Mouse (Mus musculus) hindbrain, embryonic 14.5 days (tissue): ENCODE measurements around the gene Cnnm2. TPM values are rescaled to one million over a fixed set of nuclear protein-coding genes. Genes with fewer than 3 reads are reported as not detected.

Experiments
- ATAC-seq: fragments of 200-750 bp; cut with Nextera tagmentation; 2 replicates; pipeline ENCODE4 v1.8.0; 2017; ENCODE audit warnings: moderate number of reproducible peaks, mild to moderate bottlenecking, moderate TSS enrichment, moderate library complexity; ENCODE audit not compliant: low FRiP score
- DNase-seq: peaks from one replicate; pipeline ENCODE4 v3.0.0-alpha.2; 2015; ENCODE audit warnings: low spot score
- H3K27ac ChIP-seq: fragments of 300-500 bp; sonication (generic); 2 replicates; pipeline ENCODE4 v1.5.1; 2014; ENCODE audit warnings: mild to moderate bottlenecking, moderate library complexity
- H3K27me3 ChIP-seq: fragments of 300-500 bp; sonication (generic); 2 replicates; pipeline ENCODE4 v1.6.1; 2014; ENCODE audit warnings: mild to moderate bottlenecking, low read length, mixed read lengths; ENCODE audit not compliant: control insufficient read depth, insufficient read depth
- H3K36me3 ChIP-seq: fragments of 300-500 bp; sonication (generic); replicated peaks from 2 replicates; pipeline ENCODE4 v1.6.1; 2014; ENCODE audit not compliant: control insufficient read depth, insufficient read depth
- H3K4me1 ChIP-seq: fragments of 300-500 bp; sonication (generic); replicated peaks from 2 replicates; pipeline ENCODE4 v1.6.1; 2014; ENCODE audit warnings: antibody characterized with exemption, low read length, mixed read lengths; ENCODE audit not compliant: control insufficient read depth, insufficient read depth
- H3K4me2 ChIP-seq: fragments of 300-500 bp; sonication (generic); replicated peaks from 2 replicates; pipeline ENCODE4 v1.6.1; 2014; ENCODE audit warnings: mild to moderate bottlenecking, moderate library complexity
- H3K4me3 ChIP-seq: fragments of 300-500 bp; sonication (generic); replicated peaks from 2 replicates; pipeline ENCODE4 v1.5.1; 2014; ENCODE audit warnings: mild to moderate bottlenecking, low read length
- H3K9ac ChIP-seq: fragments of 300-500 bp; sonication (generic); 2 replicates; pipeline ENCODE4 v1.6.1; 2014
- H3K9me3 ChIP-seq: fragments of 300-500 bp; sonication (generic); 2 replicates; pipeline ENCODE4 v1.6.1; 2016; ENCODE audit warnings: low read length; ENCODE audit not compliant: control insufficient read depth
- WGBS: fragments of 180-500 bp; shearing (Covaris S2); extraction: QIAGEN DNeasy Blood & Tissue Kit; methylation state at CpG from one replicate; pipeline ENCODE4 v1.1.7; 2014; 5-methylcytosine and 5-hydroxymethylcytosine counted together
- polyA plus RNA-seq: library from polyadenylated mRNA; unstranded; fragments of >200 nt; fragmentation: Nextera tagmentation; extraction: Ambion mirVana; gene quantifications from 2 replicates; pipeline ENCODE4 v1.2.1, GENCODE M21; 2014

The Cnnm2 gene
- polyA plus RNA-seq, 1 experiment from 2014 or later, result 10.8 TPM

DNA sequence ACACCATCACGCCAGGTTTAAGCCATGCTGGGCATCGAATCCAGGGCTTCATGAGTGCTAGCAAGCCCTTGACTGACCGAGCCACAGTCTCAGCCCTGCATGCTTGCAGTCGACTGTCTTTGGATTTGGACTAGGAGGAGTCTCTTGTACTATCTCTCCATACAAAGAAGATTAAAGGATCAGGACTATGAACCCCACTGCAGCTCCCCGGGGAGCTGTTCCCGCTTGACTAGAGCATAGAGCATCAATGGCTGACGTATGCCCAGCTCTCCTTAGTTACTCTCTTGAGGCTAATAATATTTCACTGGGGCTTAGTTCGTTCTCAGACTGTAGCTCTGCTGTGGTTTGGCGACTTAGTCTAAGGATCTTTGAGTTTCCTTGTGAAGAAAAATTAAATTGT is 40.9 kb downstream of the Cnnm2 start:
- DNase-seq (no peak), ATAC-seq (no peak)
- Histone ChIP-seq H3K9ac (no peak overlapping the region), H3K9me3 (no peaks in the 10 kb centered on the region), H3K4me3 (no peak overlapping the region), H3K27ac (no peak overlapping the region), H3K36me3 (no peaks in the 10 kb centered on the region), H3K4me1 (peaks cover 4% of the 10 kb centered on the region; the same call in 1 of the 2 replicates), H3K27me3 (no peaks in the 10 kb centered on the region), H3K4me2 (no peak overlapping the region)
- 78% methylated on average over 9 of the region's 9 CpGs for WGBS

- H3K4me2 ChIP-seq, result no peak overlapping the region
- H3K9me3 ChIP-seq, result no peaks in the 10 kb centered on the region
- peaks cover 4% of the 10 kb centered on the region; the same call in 1 of the 2 replicates for H3K4me1 ChIP-seq
- H3K4me3 ChIP-seq, result no peak overlapping the region
- no peak overlapping the region for H3K27ac ChIP-seq
- H3K9ac ChIP-seq, result no peak overlapping the region
- ATAC-seq (no peak), DNase-seq (no peak)
- no peaks in the 10 kb centered on the region for H3K36me3 ChIP-seq
- H3K27me3 ChIP-seq, result no peaks in the 10 kb centered on the region
- 69% methylated on average over 2 of the region's 2 CpGs for WGBS
Observed at GRCm38 (mm10) chr19:46803732-46804131, 42.3 kb downstream of the Cnnm2 start.

GRCm38 (mm10) chr19:46804751-46805150 is 43.4 kb downstream of the Cnnm2 start:
- 94% methylated on average over 6 of the region's 6 CpGs for WGBS
- no peaks in the 10 kb centered on the region for H3K27me3 ChIP-seq
- no peaks in the 10 kb centered on the region for H3K9me3 ChIP-seq
- H3K36me3 ChIP-seq, result no peaks in the 10 kb centered on the region
- no peak overlapping the region for H3K9ac ChIP-seq
- ATAC-seq (no peak), DNase-seq (no peak)
- no peak overlapping the region for H3K27ac ChIP-seq
- no peak overlapping the region for H3K4me2 ChIP-seq
- peaks cover 4% of the 10 kb centered on the region; the same call in 1 of the 2 replicates for H3K4me1 ChIP-seq
- no peak overlapping the region for H3K4me3 ChIP-seq

- Histone ChIP-seq H3K27me3 (no peaks in the 10 kb centered on the region), H3K36me3 (no peaks in the 10 kb centered on the region), H3K4me1 (peaks cover 4% of the 10 kb centered on the region; the same call in 1 of the 2 replicates), H3K4me2 (no peak overlapping the region), H3K9ac (no peak overlapping the region), H3K4me3 (no peak overlapping the region), H3K27ac (no peak overlapping the region), H3K9me3 (no peaks in the 10 kb centered on the region)
- ATAC-seq, result no peak
- 78% methylated on average over 9 of the region's 9 CpGs for WGBS
- DNase-seq, result no peak
Observed at GRCm38 (mm10) chr19:46805933-46806688, 44.7 kb downstream of the Cnnm2 start.

DNA sequence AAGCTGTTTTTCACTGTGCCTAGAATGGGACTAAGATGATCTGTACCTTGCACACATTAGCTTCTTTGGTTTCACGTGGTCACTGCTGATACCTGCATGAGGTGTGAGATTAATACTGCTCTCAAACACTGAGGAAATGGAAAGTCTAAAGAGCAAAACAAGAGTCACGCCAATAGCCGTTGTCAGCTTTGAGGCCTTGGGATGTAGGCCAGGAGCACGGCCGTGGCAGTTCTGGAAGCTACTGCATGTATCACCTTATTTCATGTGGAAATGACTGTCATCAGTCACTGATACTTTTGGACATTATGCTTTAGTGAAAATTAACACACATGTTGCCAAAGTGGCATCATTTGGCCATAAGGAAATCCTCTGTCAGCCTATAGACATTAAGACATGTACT is 46.9 kb downstream of the Cnnm2 start:
- H3K27ac ChIP-seq, result no peak overlapping the region
- no peaks in the 10 kb centered on the region for H3K36me3 ChIP-seq
- H3K27me3 ChIP-seq, result no peaks in the 10 kb centered on the region
- WGBS, result 94% methylated on average over 5 of the region's 5 CpGs
- no peak overlapping the region for H3K4me3 ChIP-seq
- no peak for DNase-seq
- no peak overlapping the region for H3K9ac ChIP-seq
- ATAC-seq, result no peak
- H3K4me1 ChIP-seq, result peaks cover 4% of the 10 kb centered on the region; the same call in 1 of the 2 replicates
- H3K9me3 ChIP-seq, result no peaks in the 10 kb centered on the region
- H3K4me2 ChIP-seq, result no peak overlapping the region

- no peak overlapping the region for H3K4me3 ChIP-seq
- ATAC-seq, result no peak
- no peaks in the 10 kb centered on the region for H3K4me1 ChIP-seq
- no peaks in the 10 kb centered on the region for H3K9me3 ChIP-seq
- H3K27me3 ChIP-seq, result no peaks in the 10 kb centered on the region
- DNase-seq, result no peak
- H3K9ac ChIP-seq, result no peak overlapping the region
- no peaks in the 10 kb centered on the region for H3K36me3 ChIP-seq
- no peak overlapping the region for H3K4me2 ChIP-seq
- H3K27ac ChIP-seq, result no peak overlapping the region
- 94% methylated on average over 5 of the region's 5 CpGs for WGBS
Observed at GRCm38 (mm10) chr19:46809031-46809430, 47.6 kb downstream of the Cnnm2 start.

- Histone ChIP-seq H3K4me3 (no peak overlapping the region), H3K9ac (no peak overlapping the region), H3K4me2 (no peak overlapping the region), H3K4me1 (no peaks in the 10 kb centered on the region; the same call in 1 of the 2 replicates), H3K27ac (no peak overlapping the region), H3K27me3 (no peaks in the 10 kb centered on the region), H3K36me3 (no peaks in the 10 kb centered on the region), H3K9me3 (no peaks in the 10 kb centered on the region)
- no peak for DNase-seq
- 74% methylated on average over 7 of the region's 7 CpGs for WGBS
- ATAC-seq, result no peak
Observed at GRCm38 (mm10) chr19:46819276-46819675, 57.9 kb downstream of the Cnnm2 start.

GRCm38 (mm10) chr19:46822491-46822890 is 61.1 kb downstream of the Cnnm2 start:
- Histone ChIP-seq H3K9ac (no peak overlapping the region), H3K4me3 (no peak overlapping the region), H3K4me1 (no peaks in the 10 kb centered on the region; the same call in 1 of the 2 replicates), H3K27ac (no peak overlapping the region), H3K9me3 (no peaks in the 10 kb centered on the region), H3K27me3 (no peaks in the 10 kb centered on the region), H3K36me3 (no peaks in the 10 kb centered on the region), H3K4me2 (no peak overlapping the region)
- DNase-seq, result no peak
- WGBS, result 91% methylated on average over 4 of the region's 4 CpGs
- no peak for ATAC-seq

GRCm38 (mm10) chr19:46823759-46824158 is 62.4 kb downstream of the Cnnm2 start:
- Histone ChIP-seq H3K4me3 (no peak overlapping the region), H3K4me1 (no peaks in the 10 kb centered on the region), H3K27ac (no peak overlapping the region), H3K9ac (no peak overlapping the region), H3K4me2 (no peak overlapping the region), H3K9me3 (no peaks in the 10 kb centered on the region), H3K36me3 (no peaks in the 10 kb centered on the region), H3K27me3 (no peaks in the 10 kb centered on the region)
- no peak for DNase-seq
- 79% methylated on average over 5 of the region's 5 CpGs for WGBS
- ATAC-seq, result no peak
